Mouse (Mus musculus): Measurements from ENCODE around the gene Exosc3. TPM values are rescaled to one million over a fixed set of nuclear protein-coding genes. Genes with fewer than 3 reads are reported as not detected.
A peak's percentile ranks its signal among the peaks of the same experiment; 100 is the strongest.

Gene Exosc3
- polyA plus RNA-seq, 1 experiment, result not detected

DNA sequence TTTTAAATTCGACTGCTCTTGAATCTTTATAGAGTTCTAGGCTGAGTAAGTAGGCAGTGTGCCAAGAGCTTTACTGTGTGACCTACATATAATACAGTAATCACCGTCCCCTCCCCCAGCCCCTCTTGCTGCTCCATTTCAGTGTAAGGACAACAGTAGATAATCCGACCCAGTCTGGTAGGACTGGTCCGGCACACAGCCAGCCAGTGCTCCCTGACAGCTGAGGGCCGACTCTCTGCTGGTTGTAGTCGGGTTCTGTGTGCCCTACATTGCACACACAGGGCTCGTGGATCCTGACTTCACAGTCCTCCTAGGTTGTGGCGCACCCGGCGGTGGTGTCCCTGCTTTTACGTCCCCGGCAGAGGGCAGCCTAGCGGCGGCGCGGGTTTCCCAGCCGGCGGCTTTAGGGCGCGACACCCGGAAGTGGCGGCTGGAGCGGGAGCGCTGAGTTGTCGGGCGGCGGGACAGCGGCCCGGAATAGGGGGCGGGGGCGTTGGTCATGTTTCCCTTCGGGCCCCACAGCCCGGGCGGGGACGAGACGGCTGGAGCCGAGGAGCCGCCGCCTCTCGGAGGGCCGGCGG lies 773 bp downstream of the Exosc3 start, which contains the start of gene Dcaf10:
Gene Dcaf10 (plus strand): TSS at position 433 of the 581 bp plus-strand sequence.
- TF ChIP-seq POLR2A (IDR thresholded peaks at IDR 0.05; ENCODE audit: insufficient read depth, low read depth, low read length) (peak; percentile 90), CTCF (IDR thresholded peaks at IDR 0.05; ENCODE audit: insufficient read depth, low read depth, low read length) (no peak)

DNA sequence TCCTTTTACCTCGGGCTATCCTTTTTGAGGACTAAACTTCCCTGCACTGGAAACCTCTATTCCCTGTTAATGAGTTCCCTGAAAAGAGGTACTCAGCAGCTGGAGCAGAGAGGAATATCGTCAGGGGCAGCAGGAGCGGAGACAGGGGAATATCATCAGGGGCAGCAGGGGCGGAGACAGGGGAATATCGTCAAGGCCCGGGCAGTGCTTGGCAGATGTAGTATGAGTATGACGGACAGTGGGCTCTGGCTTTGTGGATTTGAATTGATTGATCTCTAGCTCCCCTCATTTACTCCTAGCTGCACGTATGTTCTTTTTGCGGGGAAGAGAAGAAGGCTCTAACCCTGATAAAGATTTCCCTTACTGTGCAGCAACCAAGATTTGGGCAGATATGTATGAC lies 1.3 kb downstream of the Exosc3 start:
- TF ChIP-seq CTCF (IDR thresholded peaks at IDR 0.05; ENCODE audit: insufficient read depth, low read depth, low read length) (no peak), POLR2A (IDR thresholded peaks at IDR 0.05; ENCODE audit: insufficient read depth, low read depth, low read length) (no peak)
- Histone ChIP-seq H3K4me3 (ENCODE audit: insufficient read depth, low read depth, low read length) (no peak overlapping the region), H3K4me1 (ENCODE audit: control insufficient read depth, insufficient read depth, low read length) (peaks cover 7% of the 10 kb centered on the region), H3K27ac (ENCODE audit: insufficient read depth, low read depth, low read length) (peak overlapping the region; percentile 94)
- WGBS, result 47% methylated on average over 9 of the region's 9 CpGs

More for the DNA sequence above, 773 bp downstream of the Exosc3 start, which contains the start of gene Dcaf10:
- Histone ChIP-seq H3K4me1 (ENCODE audit: control insufficient read depth, insufficient read depth, low read length) (peaks cover 9% of the 10 kb centered on the region), H3K4me3 (ENCODE audit: insufficient read depth, low read depth, low read length) (peak within 1 kb of the TSS; percentile 90), H3K27ac (ENCODE audit: insufficient read depth, low read depth, low read length) (peak within 1 kb of the TSS; percentile 94)
- under 1% methylated on average over 42 of the region's 42 CpGs for WGBS

DNA sequence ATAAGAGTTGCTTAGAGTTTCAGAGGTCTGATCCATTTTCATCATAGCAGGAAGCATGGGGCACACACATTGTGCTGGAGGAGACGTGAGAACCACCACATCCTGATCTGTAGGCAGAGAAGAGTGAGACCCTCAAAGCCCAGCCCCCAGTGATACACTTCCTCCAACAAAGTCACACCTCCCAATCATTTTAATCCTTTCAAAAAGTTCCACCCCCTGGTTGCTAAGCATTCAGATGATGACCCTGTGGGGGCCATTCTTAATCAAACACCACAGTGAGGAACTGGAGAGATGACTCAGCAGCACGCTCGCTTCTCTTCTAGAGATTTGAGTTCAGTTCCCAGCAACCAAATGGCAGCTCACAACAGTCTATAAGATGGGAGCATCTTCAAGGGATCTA lies 10.1 kb downstream of the Exosc3 start:
- Histone ChIP-seq H3K4me1 (ENCODE audit: control insufficient read depth, insufficient read depth, low read length) (no peaks in the 10 kb centered on the region), H3K27ac (ENCODE audit: insufficient read depth, low read depth, low read length) (no peak overlapping the region), H3K4me3 (ENCODE audit: insufficient read depth, low read depth, low read length) (no peak overlapping the region)
- TF ChIP-seq POLR2A (IDR thresholded peaks at IDR 0.05; ENCODE audit: insufficient read depth, low read depth, low read length), result no peak
- TF ChIP-seq CTCF (IDR thresholded peaks at IDR 0.05; ENCODE audit: insufficient read depth, low read depth, low read length), result no peak
- WGBS, result 62% methylated on average over 3 of the region's 3 CpGs

DNA sequence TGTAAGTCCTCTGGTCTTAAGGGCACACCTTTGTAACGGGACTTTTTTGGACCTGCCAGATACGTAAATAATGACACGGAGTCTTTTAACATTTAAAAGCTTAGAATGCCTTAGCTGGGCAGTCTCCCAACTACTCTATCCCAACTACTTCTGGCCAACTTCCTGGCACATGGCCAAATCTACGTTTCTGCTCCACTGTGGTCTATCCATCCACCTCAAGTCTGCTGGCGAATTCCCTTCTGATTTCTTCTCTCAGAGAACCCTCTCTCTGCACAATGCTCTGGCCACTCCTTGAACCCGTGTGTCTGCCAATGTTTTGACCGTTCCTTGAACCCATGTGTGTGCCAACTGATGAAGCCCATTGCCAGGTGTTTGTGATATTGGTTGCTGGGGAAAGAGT lies 11.4 kb downstream of the Exosc3 start:
- WGBS, result 50% methylated on average over 7 of the region's 7 CpGs

DNA sequence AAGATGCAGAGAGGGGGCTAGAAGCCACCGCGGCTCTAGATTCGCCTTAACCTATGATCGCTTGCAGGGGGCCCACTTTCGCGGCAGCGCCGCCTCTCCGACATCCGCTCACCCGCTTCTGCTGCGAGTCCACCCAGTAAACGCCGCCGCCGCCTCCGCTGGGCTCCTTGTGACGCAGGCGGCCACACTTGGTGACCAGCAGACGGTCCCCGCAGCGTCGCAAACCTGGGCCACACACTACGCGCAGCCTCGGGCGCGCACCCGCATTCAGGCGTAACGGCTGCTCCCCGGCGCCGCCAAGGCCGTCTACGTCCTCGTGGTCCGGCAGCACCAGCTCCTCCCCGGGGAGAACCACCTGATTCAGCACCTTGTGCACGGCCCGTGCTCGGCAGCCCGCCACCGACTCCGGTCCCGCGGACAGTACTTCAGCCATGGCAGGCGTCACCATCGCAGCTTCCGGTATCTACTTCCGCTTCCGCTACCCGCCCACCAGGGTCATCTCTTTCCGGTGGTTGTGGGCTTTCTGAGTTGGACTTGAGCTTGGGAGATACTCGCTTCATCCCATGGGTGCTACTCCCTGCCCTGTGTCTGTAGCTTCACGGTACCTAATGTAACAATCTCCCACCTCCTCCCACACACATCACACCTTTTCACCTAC lies 22.2 kb downstream of the Exosc3 start:
- TF ChIP-seq CTCF (IDR thresholded peaks at IDR 0.05; ENCODE audit: insufficient read depth, low read depth, low read length) (no peak), POLR2A (IDR thresholded peaks at IDR 0.05; ENCODE audit: insufficient read depth, low read depth, low read length) (peak; percentile 57)
- peak overlapping the region; percentile 64 for H3K4me3 ChIP-seq (ENCODE audit: insufficient read depth, low read depth, low read length)
- under 1% methylated on average over 56 of the region's 56 CpGs for WGBS
- peak overlapping the region; percentile 13; the same call in 1 of the 2 replicates for H3K27ac ChIP-seq (ENCODE audit: insufficient read depth, low read depth, low read length)
- H3K4me1 ChIP-seq (ENCODE audit: control insufficient read depth, insufficient read depth, low read length), result peaks cover 4% of the 10 kb centered on the region; the same call in 1 of the 2 replicates

More for the DNA sequence above, 11.4 kb downstream of the Exosc3 start:
- Histone ChIP-seq H3K27ac (ENCODE audit: insufficient read depth, low read depth, low read length) (no peak overlapping the region), H3K4me1 (ENCODE audit: control insufficient read depth, insufficient read depth, low read length) (no peaks in the 10 kb centered on the region), H3K4me3 (ENCODE audit: insufficient read depth, low read depth, low read length) (no peak overlapping the region)
- TF ChIP-seq POLR2A (IDR thresholded peaks at IDR 0.05; ENCODE audit: insufficient read depth, low read depth, low read length), result no peak
- TF ChIP-seq CTCF (IDR thresholded peaks at IDR 0.05; ENCODE audit: insufficient read depth, low read depth, low read length), result no peak

DNA sequence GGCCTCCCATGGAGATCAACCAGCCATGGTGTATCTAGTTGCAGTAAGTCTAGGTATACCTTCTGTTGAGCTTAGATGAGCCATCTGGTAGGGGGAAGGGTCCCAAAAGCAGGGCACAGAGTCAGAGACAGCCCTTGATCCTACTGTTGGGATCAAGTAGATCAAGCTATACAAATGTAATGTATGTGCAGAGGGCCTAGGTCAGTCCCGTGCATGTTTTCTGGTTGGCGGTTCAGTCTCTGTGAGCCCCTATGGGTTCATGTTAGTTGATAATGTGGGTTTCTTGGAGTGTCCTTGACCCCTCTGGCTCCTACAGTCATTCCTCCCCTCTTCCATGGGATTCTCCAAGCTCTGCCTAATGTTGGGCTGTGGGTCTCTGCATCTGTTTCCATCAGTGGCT lies 31.5 kb downstream of the Exosc3 start:
- TF ChIP-seq POLR2A (IDR thresholded peaks at IDR 0.05; ENCODE audit: insufficient read depth, low read depth, low read length) (no peak), CTCF (IDR thresholded peaks at IDR 0.05; ENCODE audit: insufficient read depth, low read depth, low read length) (no peak)
- H3K4me3 ChIP-seq (ENCODE audit: insufficient read depth, low read depth, low read length), result no peak overlapping the region
- H3K27ac ChIP-seq (ENCODE audit: insufficient read depth, low read depth, low read length), result no peak overlapping the region
- no peaks in the 10 kb centered on the region for H3K4me1 ChIP-seq (ENCODE audit: control insufficient read depth, insufficient read depth, low read length)
- WGBS, result 95% methylated on average over 2 of the region's 2 CpGs

DNA sequence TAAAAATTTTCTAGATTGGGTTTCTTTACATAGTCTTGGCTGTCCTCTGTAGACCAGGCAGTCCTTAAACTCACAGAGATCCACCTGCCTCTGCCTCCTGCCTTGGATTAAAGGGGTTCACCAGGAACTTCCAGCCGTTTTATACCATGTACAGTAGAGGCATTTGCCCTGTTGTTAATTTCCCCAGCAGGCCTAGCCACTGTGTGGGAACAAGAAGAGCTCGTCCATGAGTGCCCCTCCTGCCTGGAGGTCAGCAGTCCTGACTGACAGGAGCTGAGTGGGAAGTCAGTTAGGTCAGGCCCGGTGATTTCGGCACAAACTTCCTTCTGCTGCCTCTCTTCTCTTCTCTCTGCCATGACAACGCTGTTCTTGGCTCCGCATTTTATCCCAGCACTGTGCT lies 33.9 kb downstream of the Exosc3 start:
- 86% methylated on average over 6 of the region's 6 CpGs for WGBS
- H3K27ac ChIP-seq (ENCODE audit: insufficient read depth, low read depth, low read length), result no peak overlapping the region
- H3K4me1 ChIP-seq (ENCODE audit: control insufficient read depth, insufficient read depth, low read length), result no peaks in the 10 kb centered on the region
- TF ChIP-seq CTCF (IDR thresholded peaks at IDR 0.05; ENCODE audit: insufficient read depth, low read depth, low read length) (no peak), POLR2A (IDR thresholded peaks at IDR 0.05; ENCODE audit: insufficient read depth, low read depth, low read length) (no peak)
- H3K4me3 ChIP-seq (ENCODE audit: insufficient read depth, low read depth, low read length), result no peak overlapping the region

DNA sequence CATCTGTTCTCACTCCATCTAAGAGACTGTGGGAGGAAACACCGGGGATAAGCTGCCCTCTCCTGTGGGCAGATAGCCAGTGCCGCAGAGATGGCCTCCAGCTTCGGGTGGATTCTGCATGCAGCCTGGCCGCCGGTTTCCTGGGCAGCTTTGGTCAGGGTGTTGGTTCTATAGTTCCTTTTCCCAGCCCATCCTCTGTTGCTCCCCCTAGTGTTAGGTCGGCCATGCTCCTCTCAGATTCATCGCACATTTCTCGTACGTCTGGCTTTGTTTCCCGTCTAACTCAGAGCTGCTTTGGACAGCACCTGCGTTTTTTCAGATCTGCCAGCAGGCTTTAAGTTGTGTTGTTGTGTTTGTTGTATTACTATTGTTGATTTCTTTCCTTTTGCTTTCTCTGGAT lies 34.5 kb downstream of the Exosc3 start:
- WGBS, result 28% methylated on average over 11 of the region's 11 CpGs
- H3K27ac ChIP-seq (ENCODE audit: insufficient read depth, low read depth, low read length), result no peak overlapping the region
- no peak for TF ChIP-seq POLR2A (IDR thresholded peaks at IDR 0.05; ENCODE audit: insufficient read depth, low read depth, low read length)
- peak; percentile 13; the same call in 1 of the 2 replicates for TF ChIP-seq CTCF (IDR thresholded peaks at IDR 0.05; ENCODE audit: insufficient read depth, low read depth, low read length)

DNA sequence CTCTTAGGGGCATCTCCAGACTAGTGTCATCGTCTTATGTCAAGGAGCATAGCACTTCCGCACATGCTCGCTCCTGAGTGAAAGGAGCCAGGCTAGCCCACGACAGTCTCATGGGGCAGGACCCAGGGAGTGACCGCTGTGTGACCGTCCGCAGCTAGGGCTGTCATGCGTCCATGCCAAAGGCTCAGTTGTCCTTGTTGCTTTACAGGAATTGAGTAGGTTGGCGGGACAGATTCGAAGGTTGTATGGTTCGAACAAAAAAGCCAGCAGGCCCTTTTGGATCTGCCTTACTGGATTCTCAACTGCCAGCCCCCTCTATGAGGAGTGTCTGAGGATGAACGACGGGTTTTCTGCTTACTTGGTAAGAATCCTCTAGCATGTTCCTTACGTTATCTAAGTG lies 37.0 kb downstream of the Exosc3 start:
- Histone ChIP-seq H3K4me3 (ENCODE audit: insufficient read depth, low read depth, low read length) (no peak overlapping the region), H3K4me1 (ENCODE audit: control insufficient read depth, insufficient read depth, low read length) (no peaks in the 10 kb centered on the region), H3K27ac (ENCODE audit: insufficient read depth, low read depth, low read length) (no peak overlapping the region)
- 97% methylated on average over 14 of the region's 14 CpGs for WGBS
- TF ChIP-seq CTCF (IDR thresholded peaks at IDR 0.05; ENCODE audit: insufficient read depth, low read depth, low read length) (no peak), POLR2A (IDR thresholded peaks at IDR 0.05; ENCODE audit: insufficient read depth, low read depth, low read length) (no peak)

More for the DNA sequence above, 34.5 kb downstream of the Exosc3 start:
- H3K4me1 ChIP-seq (ENCODE audit: control insufficient read depth, insufficient read depth, low read length), result no peaks in the 10 kb centered on the region
- H3K4me3 ChIP-seq (ENCODE audit: insufficient read depth, low read depth, low read length), result no peak overlapping the region
